Mouse (Mus musculus) limb, embryonic 14.5 days (tissue): ENCODE data around the gene Asb8. TPM values are rescaled to one million over a fixed set of nuclear protein-coding genes. Genes with fewer than 3 reads are reported as not detected.

ENCODE experiments used
- ATAC-seq: fragments of 200-750 bp; cut with Nextera tagmentation; 2 replicates; pipeline ENCODE4 v1.8.0; 2017; ENCODE audit warnings: low read depth, moderate number of reproducible peaks, moderate TSS enrichment; ENCODE audit not compliant: low FRiP score
- DNase-seq: peaks from one replicate; pipeline ENCODE4 v3.0.0-alpha.2; 2015; ENCODE audit warnings: low spot score
- H3K27ac ChIP-seq: fragments of 300-500 bp; sonication (generic); replicated peaks from 2 replicates; pipeline ENCODE4 v1.5.1; 2014; ENCODE audit warnings: low read depth, mild to moderate bottlenecking, low read length, moderate library complexity, mixed read lengths
- H3K27me3 ChIP-seq: fragments of 300-500 bp; sonication (generic); 2 replicates; pipeline ENCODE4 v1.6.1; 2014; ENCODE audit warnings: low read length, mixed read lengths; ENCODE audit not compliant: control insufficient read depth, insufficient read depth
- H3K36me3 ChIP-seq: fragments of 300-500 bp; sonication (generic); 2 replicates; pipeline ENCODE4 v1.6.1; 2014; ENCODE audit warnings: mild to moderate bottlenecking, low read length, moderate library complexity, mixed read lengths; ENCODE audit not compliant: control insufficient read depth, insufficient read depth
- H3K4me1 ChIP-seq: fragments of 300-500 bp; sonication (generic); 2 replicates; pipeline ENCODE4 v1.6.1; 2014; ENCODE audit warnings: antibody characterized with exemption, low read length, mixed read lengths; ENCODE audit not compliant: control insufficient read depth, insufficient read depth
- H3K4me2 ChIP-seq: fragments of 300-500 bp; sonication (generic); replicated peaks from 2 replicates; pipeline ENCODE4 v1.6.1; 2014; ENCODE audit warnings: low read depth, mild to moderate bottlenecking, low read length, moderate library complexity; ENCODE audit not compliant: severe bottlenecking
- H3K4me3 ChIP-seq: fragments of 300-500 bp; sonication (generic); replicated peaks from 2 replicates; pipeline ENCODE4 v1.5.1; 2014; ENCODE audit warnings: low read length
- H3K9ac ChIP-seq: fragments of 300-500 bp; sonication (generic); 2 replicates; pipeline ENCODE4 v1.6.1; 2014; ENCODE audit warnings: mild to moderate bottlenecking, low read depth, low read length, moderate library complexity; ENCODE audit not compliant: severe bottlenecking
- H3K9me3 ChIP-seq: fragments of 300-500 bp; sonication (generic); 2 replicates; pipeline ENCODE4 v1.6.1; 2016; ENCODE audit warnings: low read length; ENCODE audit not compliant: control insufficient read depth
- POLR2A ChIP-seq: fragments of 200-500 bp; IDR thresholded peaks from 2 replicates; pipeline ENCODE4 v1.8.0; 2012; ENCODE audit warnings: inconsistent platforms, mild to moderate bottlenecking, moderate library complexity, borderline replicate concordance; ENCODE audit not compliant: insufficient read depth, insufficient read length; ENCODE audit errors: extremely low read depth
- WGBS: fragments of 180-500 bp; shearing (Covaris S2); extraction: QIAGEN DNeasy Blood & Tissue Kit; methylation state at CpG from one replicate; pipeline ENCODE4 v1.1.7; 2014; 5-methylcytosine and 5-hydroxymethylcytosine counted together
- polyA plus RNA-seq, 2 experiments: library from polyadenylated mRNA; depleted of rRNA in 1 of 2; stranded (reverse) in 1 of 2; unstranded in 1 of 2; fragments of >200 nt; fragmentation: Nextera tagmentation in 1 of 2; extraction: Ambion mirVana in 1 of 2; gene quantifications; 2 replicates each; pipeline versions ENCODE4 v1.2.1 to v1.2.3; 2012 to 2014

The Asb8 gene
- polyA plus RNA-seq, 2 experiments, result 42.4 to 55.7 TPM

GRCm38 (mm10) chr15:98111791-98112190 is 53.6 kb downstream of the Asb8 start:
- Histone ChIP-seq H3K27me3 (no peaks in the 10 kb centered on the region), H3K27ac (no peak overlapping the region), H3K9ac (no peak overlapping the region), H3K36me3 (peaks cover 37% of the 10 kb centered on the region), H3K9me3 (no peaks in the 10 kb centered on the region), H3K4me3 (no peak overlapping the region), H3K4me2 (no peak overlapping the region), H3K4me1 (peaks cover 19% of the 10 kb centered on the region)
- no peak for ATAC-seq
- DNase-seq, result no peak
- WGBS, result 71% methylated on average over 5 of the region's 5 CpGs
- TF ChIP-seq POLR2A, result no peak

- peak overlapping the region; percentile 68 for H3K4me3 ChIP-seq
- H3K27ac ChIP-seq, result peak overlapping the region; percentile 80
- H3K36me3 ChIP-seq, result peaks cover 7% of the 10 kb centered on the region
- 2% methylated on average over 37 of the region's 37 CpGs for WGBS
- H3K9me3 ChIP-seq, result no peaks in the 10 kb centered on the region
- peak overlapping the region; percentile 80 for H3K9ac ChIP-seq
- DNase-seq, result peak; percentile 88
- peak overlapping the region; percentile 79 for H3K4me2 ChIP-seq
- no peaks in the 10 kb centered on the region for H3K27me3 ChIP-seq
- ATAC-seq, result peak; percentile 92
- peaks cover 19% of the 10 kb centered on the region for H3K4me1 ChIP-seq
- TF ChIP-seq POLR2A, result peak; percentile 35; the same call in 1 of the 2 replicates
These were observed 56.9 kb downstream of the Asb8 start for GRCm38 (mm10) chr15:98108297-98109152.

GRCm38 (mm10) chr15:98107703-98108296 is 57.6 kb downstream of the Asb8 start:
- peak overlapping the region; percentile 79 for H3K4me2 ChIP-seq
- no peak for TF ChIP-seq POLR2A
- ATAC-seq (no peak), DNase-seq (no peak)
- H3K9ac ChIP-seq, result peak overlapping the region; percentile 80
- peak overlapping the region; percentile 68 for H3K4me3 ChIP-seq
- H3K4me1 ChIP-seq, result peaks cover 19% of the 10 kb centered on the region
- H3K9me3 ChIP-seq, result no peaks in the 10 kb centered on the region
- 43% methylated on average over 11 of the region's 11 CpGs for WGBS
- H3K36me3 ChIP-seq, result peaks cover 6% of the 10 kb centered on the region
- H3K27ac ChIP-seq, result peak overlapping the region; percentile 80
- H3K27me3 ChIP-seq, result no peaks in the 10 kb centered on the region

- TF ChIP-seq POLR2A, result no peak
- Histone ChIP-seq H3K27me3 (no peaks in the 10 kb centered on the region), H3K4me1 (peaks cover 19% of the 10 kb centered on the region), H3K9ac (no peak overlapping the region), H3K4me2 (no peak overlapping the region), H3K4me3 (no peak overlapping the region), H3K9me3 (no peaks in the 10 kb centered on the region), H3K27ac (no peak overlapping the region), H3K36me3 (peaks cover 3% of the 10 kb centered on the region)
- DNase-seq (no peak), ATAC-seq (no peak)
- 88% methylated on average over 6 of the region's 6 CpGs for WGBS
These were observed 58.2 kb downstream of the Asb8 start for GRCm38 (mm10) chr15:98107230-98107629.

GRCm38 (mm10) chr15:98106506-98106905 is 58.9 kb downstream of the Asb8 start:
- H3K9me3 ChIP-seq, result no peaks in the 10 kb centered on the region

More at GRCm38 (mm10) chr15:98106506-98106905, 58.9 kb downstream of the Asb8 start:
- Histone ChIP-seq H3K9ac (no peak overlapping the region), H3K4me2 (no peak overlapping the region), H3K27ac (no peak overlapping the region), H3K36me3 (no peaks in the 10 kb centered on the region), H3K4me1 (peaks cover 19% of the 10 kb centered on the region), H3K4me3 (no peak overlapping the region), H3K27me3 (no peaks in the 10 kb centered on the region)
- DNase-seq (no peak), ATAC-seq (no peak)
- WGBS, result 73% methylated on average over 6 of the region's 6 CpGs
- no peak for TF ChIP-seq POLR2A
